Mouse (Mus musculus): ENCODE measurements around the gene Lrfn2. TPM values are rescaled to one million over a fixed set of nuclear protein-coding genes. Genes with fewer than 3 reads are reported as not detected.

Lrfn2 gene
- polyA plus RNA-seq (2015; fragmentation: Nextera tagmentation; extraction: Ambion mirVana) = 0.13 and 0.40 TPM in 2 replicates

GRCm38 (mm10) chr17:48931621-48932405 is at the start of gene Lrfn2:
Gene Lrfn2 (plus strand): TSS chr17:48932379.
- peak within 1 kb of the TSS; percentile 62 for H3K4me3 ChIP-seq
- peaks cover 11% of the 10 kb centered on the region for H3K4me1 ChIP-seq
- peak within 1 kb of the TSS; percentile 81 for H3K9ac ChIP-seq
- no peak within 1 kb of the TSS for H3K27ac ChIP-seq (replicated peaks)
- ATAC-seq (ENCODE audit: extremely low read depth, insufficient number of reproducible peaks, low FRiP score, low TSS enrichment) = peak; percentile 52
- no peaks in the 10 kb centered on the region for H3K36me3 ChIP-seq
- no peaks in the 10 kb centered on the region for H3K9me3 ChIP-seq
- H3K4me2 ChIP-seq = peak within 1 kb of the TSS; percentile 91
- under 1% methylated on average over 51 of the region's 56 CpGs for WGBS
- peaks cover 81% of the 10 kb centered on the region for H3K27me3 ChIP-seq (replicated peaks)

DNA sequence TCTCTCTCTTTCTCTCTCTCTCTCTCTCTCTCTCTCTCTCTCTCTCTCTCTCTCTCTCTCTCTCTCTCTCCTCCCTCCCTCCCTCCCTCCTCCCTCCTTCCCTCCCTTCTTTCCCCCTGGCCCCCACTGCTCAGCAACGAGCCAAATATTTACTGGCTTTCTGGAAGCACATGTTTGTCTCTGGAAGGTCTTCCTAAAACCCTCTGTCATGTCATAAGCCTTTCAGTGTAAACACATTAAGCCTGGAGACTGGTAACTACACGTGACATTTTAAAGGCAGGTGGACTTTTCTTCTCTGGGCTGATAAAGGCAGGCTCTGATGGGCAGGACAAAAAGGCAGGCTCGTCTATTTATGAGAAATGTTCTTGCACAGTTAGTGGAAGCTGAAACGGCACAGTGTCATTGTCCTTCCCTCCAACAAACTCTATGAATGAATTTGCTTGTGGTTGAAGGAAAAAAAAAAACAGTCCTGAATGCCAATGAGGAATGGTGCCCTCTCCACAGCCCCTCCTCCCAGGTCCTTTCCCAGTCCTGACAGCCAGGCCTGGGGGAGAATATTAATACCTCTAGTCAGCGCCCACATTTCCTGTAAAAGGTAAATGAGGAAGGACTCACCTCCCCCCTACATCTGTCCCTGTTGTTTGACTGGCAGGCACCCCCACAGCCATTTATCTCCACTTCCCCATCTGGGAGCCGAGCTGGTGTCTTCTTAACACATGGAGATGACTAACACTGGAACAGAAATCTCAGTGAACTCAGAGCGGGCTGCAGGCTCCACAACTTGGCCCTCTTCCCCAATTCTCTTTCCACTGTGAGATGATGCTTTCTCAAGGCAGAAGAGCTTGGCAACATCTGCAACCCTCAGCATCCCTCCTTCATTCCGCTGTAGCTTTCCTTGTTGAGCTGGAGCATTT is 44.5 kb upstream of the Lrfn2 start:
- no peaks in the 10 kb centered on the region for H3K36me3 ChIP-seq
- 44% methylated on average over 8 of the region's 8 CpGs for WGBS
- ATAC-seq (ENCODE audit: extremely low read depth, insufficient number of reproducible peaks, low FRiP score, low TSS enrichment) = no peak
- H3K27me3 ChIP-seq (replicated peaks) = peaks cover 3% of the 10 kb centered on the region
- no peak overlapping the region for H3K9ac ChIP-seq
- H3K4me3 ChIP-seq = no peak overlapping the region
- H3K27ac ChIP-seq (replicated peaks) = no peak overlapping the region
- no peaks in the 10 kb centered on the region for H3K4me1 ChIP-seq
- H3K4me2 ChIP-seq = no peak overlapping the region
- H3K9me3 ChIP-seq = no peaks in the 10 kb centered on the region; the same call in 1 of the 2 replicates

GRCm38 (mm10) chr17:48905286-48906040 is 26.7 kb upstream of the Lrfn2 start:
- no peaks in the 10 kb centered on the region for H3K9me3 ChIP-seq
- WGBS = 55% methylated on average over 4 of the region's 4 CpGs

DNA sequence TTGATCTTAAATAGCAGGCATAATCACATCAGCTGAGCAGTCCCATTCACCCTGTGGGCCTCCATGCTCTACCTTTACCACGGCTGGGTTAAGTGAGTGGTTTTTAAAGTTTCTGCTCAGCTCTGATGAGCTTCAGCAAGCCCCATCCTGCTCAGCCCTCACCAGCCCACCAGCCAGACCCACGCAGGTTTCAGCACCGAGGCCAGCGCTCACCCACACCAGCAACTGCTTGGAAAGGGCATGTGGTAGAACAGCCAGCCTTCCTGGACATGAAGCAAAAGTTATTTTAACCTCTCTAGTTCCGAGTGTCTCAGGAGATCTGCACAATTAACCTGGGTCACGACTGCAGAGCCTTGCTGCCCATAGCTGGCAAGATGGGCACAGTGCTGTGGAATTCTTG is 18.7 kb upstream of the Lrfn2 start:
- no peak overlapping the region for H3K9ac ChIP-seq
- ATAC-seq (ENCODE audit: extremely low read depth, insufficient number of reproducible peaks, low FRiP score, low TSS enrichment) = no peak
- no peak overlapping the region for H3K27ac ChIP-seq (replicated peaks)
- H3K4me3 ChIP-seq = no peak overlapping the region
- no peaks in the 10 kb centered on the region for H3K4me1 ChIP-seq
- 33% methylated on average over 6 of the region's 6 CpGs for WGBS
- peaks cover 14% of the 10 kb centered on the region; the same call in 1 of the 2 replicates for H3K27me3 ChIP-seq (replicated peaks)
- H3K9me3 ChIP-seq = no peaks in the 10 kb centered on the region
- no peak overlapping the region for H3K4me2 ChIP-seq
- H3K36me3 ChIP-seq = no peaks in the 10 kb centered on the region

More at GRCm38 (mm10) chr17:48905286-48906040, 26.7 kb upstream of the Lrfn2 start:
- Histone ChIP-seq H3K4me3 (no peak overlapping the region), H3K4me2 (no peak overlapping the region), H3K4me1 (no peaks in the 10 kb centered on the region), H3K9ac (no peak overlapping the region), H3K36me3 (no peaks in the 10 kb centered on the region), H3K27ac (replicated peaks) (no peak overlapping the region), H3K27me3 (replicated peaks) (no peaks in the 10 kb centered on the region)
- ATAC-seq (ENCODE audit: extremely low read depth, insufficient number of reproducible peaks, low FRiP score, low TSS enrichment) = no peak

GRCm38 (mm10) chr17:48917411-48917810 is 14.8 kb upstream of the Lrfn2 start:
- H3K9me3 ChIP-seq = no peaks in the 10 kb centered on the region
- no peak overlapping the region for H3K4me2 ChIP-seq
- no peaks in the 10 kb centered on the region for H3K4me1 ChIP-seq
- H3K36me3 ChIP-seq = no peaks in the 10 kb centered on the region
- H3K27ac ChIP-seq (replicated peaks) = no peak overlapping the region
- 12% methylated on average over 11 of the region's 11 CpGs for WGBS
- ATAC-seq (ENCODE audit: extremely low read depth, insufficient number of reproducible peaks, low FRiP score, low TSS enrichment) = no peak; the same call in 1 of the 2 replicates
- peaks cover 22% of the 10 kb centered on the region for H3K27me3 ChIP-seq (replicated peaks)
- no peak overlapping the region for H3K4me3 ChIP-seq
- H3K9ac ChIP-seq = no peak overlapping the region

DNA sequence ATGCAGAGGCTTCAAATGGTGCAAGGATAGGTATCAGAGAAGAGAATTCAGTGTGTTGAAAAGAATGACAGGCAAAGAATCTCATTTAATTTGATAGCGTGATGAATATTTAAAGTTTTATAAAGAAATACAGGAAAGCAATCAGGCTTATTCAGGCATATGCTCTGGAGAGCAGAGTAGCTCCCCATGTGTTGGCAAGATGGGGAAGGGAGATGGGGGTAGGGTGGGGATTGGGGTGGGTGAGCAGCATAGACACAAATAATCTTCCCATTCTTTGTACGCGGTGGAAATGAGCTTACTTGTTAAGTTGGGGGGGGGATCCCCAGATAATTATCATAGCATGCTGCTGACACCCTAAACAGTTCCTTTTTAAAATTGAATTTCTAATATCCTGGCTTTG is 13.7 kb upstream of the Lrfn2 start:
- Histone ChIP-seq H3K36me3 (no peaks in the 10 kb centered on the region), H3K27ac (replicated peaks) (no peak overlapping the region), H3K4me1 (no peaks in the 10 kb centered on the region), H3K4me3 (no peak overlapping the region), H3K9me3 (no peaks in the 10 kb centered on the region), H3K4me2 (no peak overlapping the region), H3K27me3 (replicated peaks) (peaks cover 22% of the 10 kb centered on the region), H3K9ac (no peak overlapping the region)
- ATAC-seq (ENCODE audit: extremely low read depth, insufficient number of reproducible peaks, low FRiP score, low TSS enrichment) = no peak
- WGBS = 91% methylated on average over 3 of the region's 3 CpGs

DNA sequence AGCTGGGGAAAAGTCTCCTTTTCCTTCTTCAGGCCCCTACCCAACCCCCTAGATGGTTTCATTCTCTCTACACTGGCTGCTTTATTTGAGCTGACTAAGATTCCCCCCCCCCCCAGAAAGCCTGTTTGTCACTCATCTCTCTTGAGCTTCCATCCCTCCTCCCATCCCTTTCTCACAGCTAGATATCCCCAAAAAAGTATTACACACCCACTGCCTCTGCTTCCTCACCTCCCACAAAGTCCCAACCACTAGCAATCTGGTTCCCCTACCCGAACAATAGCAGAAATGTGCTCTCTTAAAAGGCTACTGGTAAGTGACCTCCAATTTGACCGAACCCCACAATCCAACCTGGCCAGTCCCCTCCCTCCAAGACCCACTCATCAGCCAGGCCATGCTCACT is 9.3 kb upstream of the Lrfn2 start:
- Histone ChIP-seq H3K36me3 (no peaks in the 10 kb centered on the region), H3K9me3 (0 out of 2 replicates have a peak, but pooled peaks cover 3% of the 10 kb centered on the region), H3K27ac (replicated peaks) (no peak overlapping the region), H3K4me1 (no peaks in the 10 kb centered on the region), H3K27me3 (replicated peaks) (peaks cover 16% of the 10 kb centered on the region), H3K4me2 (no peak overlapping the region), H3K4me3 (no peak overlapping the region), H3K9ac (no peak overlapping the region)
- 66% methylated on average over 2 of the region's 2 CpGs for WGBS
- no peak for ATAC-seq (ENCODE audit: extremely low read depth, insufficient number of reproducible peaks, low FRiP score, low TSS enrichment)

GRCm38 (mm10) chr17:48925426-48925825 is 6.8 kb upstream of the Lrfn2 start:
- Histone ChIP-seq H3K27ac (replicated peaks) (no peak overlapping the region), H3K27me3 (replicated peaks) (peaks cover 34% of the 10 kb centered on the region), H3K36me3 (no peaks in the 10 kb centered on the region), H3K4me1 (no peaks in the 10 kb centered on the region), H3K4me2 (no peak overlapping the region), H3K4me3 (no peak overlapping the region), H3K9ac (no peak overlapping the region), H3K9me3 (0 out of 2 replicates have a peak, but pooled peaks cover 3% of the 10 kb centered on the region)
- 71% methylated on average over 9 of the region's 9 CpGs for WGBS
- no peak for ATAC-seq (ENCODE audit: extremely low read depth, insufficient number of reproducible peaks, low FRiP score, low TSS enrichment)

GRCm38 (mm10) chr17:48930994-48931393 is 1.2 kb upstream of the Lrfn2 start:
- Histone ChIP-seq H3K4me1 (peaks cover 11% of the 10 kb centered on the region), H3K4me2 (0 out of 2 replicates have a peak overlapping the region, but pooled peaks have one; percentile 91), H3K27me3 (replicated peaks) (peaks cover 73% of the 10 kb centered on the region), H3K9ac (no peak overlapping the region), H3K27ac (replicated peaks) (no peak overlapping the region), H3K36me3 (no peaks in the 10 kb centered on the region), H3K4me3 (no peak overlapping the region), H3K9me3 (0 out of 2 replicates have a peak, but pooled peaks cover 3% of the 10 kb centered on the region)
- 45% methylated on average over 10 of the region's 10 CpGs for WGBS
- no peak for ATAC-seq (ENCODE audit: extremely low read depth, insufficient number of reproducible peaks, low FRiP score, low TSS enrichment)

DNA sequence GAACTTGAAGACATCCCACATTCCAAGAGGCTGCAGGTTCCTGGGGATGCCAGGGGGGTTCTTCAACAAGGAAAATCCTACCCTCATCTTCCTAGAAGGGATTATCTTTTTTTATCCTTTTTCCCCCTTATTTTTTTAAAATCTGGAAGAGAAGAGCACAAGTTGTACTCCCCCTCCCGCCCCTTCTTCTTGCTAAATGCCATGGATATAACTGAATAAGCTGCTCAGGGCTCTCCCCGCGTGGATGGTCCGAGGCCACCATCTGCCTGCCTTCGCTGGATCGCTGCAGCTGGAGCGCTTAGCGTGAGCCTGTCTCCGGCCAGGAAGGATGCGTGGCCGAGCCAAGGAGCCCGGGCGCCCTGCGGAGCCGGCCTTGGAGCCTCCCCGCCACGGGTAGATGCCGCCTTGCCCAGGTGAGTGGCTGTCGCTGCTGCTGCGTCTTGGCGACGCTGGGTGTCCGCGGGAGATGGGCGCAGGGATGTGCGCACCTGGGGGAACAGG is 277 bp downstream of the Lrfn2 start:
- Histone ChIP-seq H3K27ac (replicated peaks) (no peak overlapping the region), H3K9me3 (no peaks in the 10 kb centered on the region), H3K4me1 (peaks cover 11% of the 10 kb centered on the region), H3K4me2 (peak overlapping the region; percentile 91), H3K4me3 (peak overlapping the region; percentile 62), H3K27me3 (replicated peaks) (peaks cover 83% of the 10 kb centered on the region), H3K36me3 (no peaks in the 10 kb centered on the region), H3K9ac (peak overlapping the region; percentile 81; the same call in 1 of the 2 replicates)
- no peak for ATAC-seq (ENCODE audit: extremely low read depth, insufficient number of reproducible peaks, low FRiP score, low TSS enrichment)
- WGBS = under 1% methylated on average over 26 of the region's 26 CpGs

Measured in heart, embryonic 13.5 days (tissue).